Mouse (Mus musculus) heart, postnatal 0 days (tissue): ENCODE data around the gene Coa6.

Experiments used
- CTCF ChIP-seq: IDR thresholded peaks from 2 replicates; pipeline ENCODE4 v1.5.1; 2016; ENCODE audit warnings: antibody characterized with exemption, control low read depth, low read depth
- EP300 ChIP-seq: IDR thresholded peaks from 2 replicates; pipeline ENCODE4 v1.6.1; 2016; ENCODE audit warnings: antibody characterized with exemption, low read depth

DNA sequence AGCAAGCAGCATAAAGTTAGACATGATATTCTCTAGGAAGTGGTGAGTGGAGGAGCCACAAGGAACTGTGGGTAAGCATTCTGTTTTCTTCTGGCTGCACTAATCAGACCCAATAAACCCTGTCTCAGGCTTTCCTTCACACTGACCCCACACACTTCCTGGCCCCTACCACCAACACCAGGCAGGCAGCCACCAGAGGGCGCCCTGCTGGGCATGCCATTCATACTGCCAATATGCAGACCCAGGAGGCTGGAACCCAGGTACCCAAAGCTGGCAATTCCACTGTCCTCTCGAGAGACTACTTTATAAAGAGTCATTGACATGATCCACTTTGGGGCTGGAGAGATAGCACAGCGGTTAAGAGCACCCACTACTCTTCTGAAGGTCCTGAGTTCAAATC is 38.0 kb downstream of the Coa6 start:
- TF ChIP-seq CTCF (peak; percentile 47), EP300 (no peak)
